Mouse (Mus musculus) CD8-positive naive resting alpha-beta T cell, adult 2 months (primary cell): ENCODE measurements around the gene Aig1.

ENCODE experiments used
- DNase-seq, 2 experiments: peaks; one replicate each; pipeline ENCODE4 v3.0.0; 2022; ENCODE audit warnings: low read depth in 2 of 2, low spot score in 2 of 2

The Aig1 gene

DNA sequence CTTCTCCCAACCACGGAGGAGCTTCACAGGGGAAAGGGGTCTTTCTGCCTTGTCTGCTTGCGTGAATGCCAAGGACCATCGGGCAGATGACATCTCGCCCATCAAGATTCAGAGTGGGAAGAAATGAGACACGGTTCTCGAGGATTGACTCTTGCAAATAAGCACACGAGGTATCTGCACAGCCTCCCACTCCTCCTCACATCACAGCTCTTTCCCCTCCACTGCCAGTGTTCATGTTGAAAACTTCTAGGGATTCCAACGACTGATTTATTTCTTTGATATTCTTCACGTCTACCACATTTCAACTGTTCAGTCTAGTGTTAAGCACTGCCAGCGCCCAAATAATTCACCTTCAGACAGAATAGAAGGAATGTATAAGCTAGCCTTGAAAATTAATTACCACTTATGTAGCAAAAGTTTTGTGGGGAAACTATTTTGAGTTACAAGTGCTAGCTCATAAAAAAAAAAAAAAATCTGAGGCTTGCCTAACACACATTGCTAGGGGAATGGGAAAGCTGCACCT lies 86.5 kb downstream of the Aig1 start:
- no peak for DNase-seq

GRCm38 (mm10) chr10:13776014-13776413 lies 92.8 kb downstream of the Aig1 start:
- no peak for DNase-seq

DNA sequence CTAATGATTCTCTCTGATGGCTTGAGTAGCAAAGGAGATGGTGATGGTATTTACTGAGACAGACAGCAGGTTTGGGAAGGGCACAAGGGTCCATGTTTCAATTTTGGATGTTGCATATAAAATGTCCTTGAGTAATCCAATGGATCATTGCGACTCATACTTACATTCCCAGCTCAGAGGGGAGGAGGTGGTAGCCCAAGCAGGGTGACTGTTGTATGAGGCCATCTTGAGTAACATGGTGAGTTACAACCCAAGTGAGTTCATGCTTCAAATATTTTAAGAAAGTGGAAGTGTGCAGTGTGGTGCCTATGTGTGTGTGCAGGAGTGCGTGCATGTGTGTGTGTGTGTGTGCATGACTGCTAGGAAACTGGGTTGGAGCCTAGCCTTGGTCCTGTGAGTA lies 93.4 kb downstream of the Aig1 start:
- no peak for DNase-seq

GRCm38 (mm10) chr10:13774910-13775309 lies 93.9 kb downstream of the Aig1 start:
- DNase-seq = no peak

GRCm38 (mm10) chr10:13770720-13771119 lies 98.1 kb downstream of the Aig1 start:
- DNase-seq = no peak

DNA sequence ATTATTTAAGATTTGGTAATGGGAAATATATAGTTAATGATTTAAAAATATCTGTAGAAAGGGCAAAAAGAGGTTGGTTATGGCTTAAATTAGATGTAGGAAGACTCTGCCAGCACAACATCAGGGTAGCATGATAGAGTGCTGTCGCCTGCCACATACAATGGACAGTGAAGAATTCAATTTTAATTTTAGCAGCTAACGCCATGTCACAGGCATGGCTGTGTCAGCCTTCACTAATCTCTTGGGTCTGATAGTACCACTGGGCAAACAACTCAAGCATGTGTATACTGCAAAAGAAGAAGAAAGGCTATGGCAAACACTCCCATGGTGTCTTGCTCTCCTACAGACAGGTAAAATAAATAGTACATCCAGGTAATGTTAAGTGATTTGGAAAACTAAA lies 99.0 kb downstream of the Aig1 start:
- DNase-seq = no peak

GRCm38 (mm10) chr10:13768866-13769265 lies 99.9 kb downstream of the Aig1 start:
- DNase-seq = no peak

DNA sequence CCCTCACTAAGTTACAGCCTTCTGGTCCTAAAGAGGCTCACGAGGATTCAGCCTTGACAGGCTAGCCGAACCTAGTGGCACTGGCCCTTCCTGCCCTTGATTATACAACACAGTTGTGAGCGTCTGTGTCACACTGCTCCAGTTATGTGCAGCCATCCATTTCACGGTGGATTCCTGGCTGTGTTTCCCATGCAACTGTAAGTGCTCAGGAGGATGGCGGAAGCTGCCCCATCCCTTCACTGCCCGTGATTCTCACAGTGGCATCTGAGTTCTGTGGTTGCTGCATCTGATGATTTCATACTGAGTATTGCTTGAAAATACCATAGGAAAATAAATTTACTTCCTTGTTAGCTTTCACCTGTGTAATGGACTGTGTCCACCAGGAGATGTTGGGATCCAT lies 101.7 kb downstream of the Aig1 start:
- no peak for DNase-seq

DNA sequence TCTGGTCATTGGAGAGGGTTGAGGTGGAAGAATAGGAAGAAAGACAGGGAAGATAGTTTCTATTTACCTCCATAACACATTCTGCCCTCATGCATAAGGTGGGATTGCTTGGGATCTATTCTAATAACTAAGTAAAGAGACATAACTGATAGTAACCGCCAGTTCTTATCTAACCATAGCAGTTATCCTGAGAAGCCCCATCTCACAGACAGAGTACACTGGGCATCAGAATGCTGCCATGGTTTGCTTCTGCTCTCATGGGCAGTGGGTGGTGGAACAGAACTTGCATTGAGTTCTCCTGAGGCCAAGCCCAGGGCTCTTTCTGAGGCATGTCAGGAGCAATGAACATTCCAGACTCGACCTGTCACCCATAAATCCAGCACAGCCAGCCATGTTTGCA lies 105.6 kb downstream of the Aig1 start:
- no peak for DNase-seq

DNA sequence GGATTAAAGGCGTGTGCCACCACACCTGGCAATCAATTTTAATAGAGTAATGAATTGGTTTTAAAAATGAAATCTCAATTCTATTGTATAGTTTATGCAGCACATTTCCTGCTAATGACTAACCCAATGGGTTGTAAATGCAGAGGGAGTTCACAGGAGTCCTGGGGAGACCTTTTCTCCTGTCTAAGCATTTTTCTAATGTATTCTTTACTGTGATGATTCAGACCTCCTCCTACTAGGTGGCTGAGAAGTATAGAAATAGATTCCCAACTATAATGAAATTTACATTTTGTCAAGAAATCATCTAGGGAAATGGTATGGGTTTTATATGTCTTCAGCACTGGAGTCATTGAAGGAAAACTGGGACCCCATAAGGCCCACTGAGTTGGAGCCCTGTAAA lies 114.1 kb downstream of the Aig1 start:
- DNase-seq = no peak

GRCm38 (mm10) chr10:13753777-13754176 lies 115.0 kb downstream of the Aig1 start:
- DNase-seq = no peak

GRCm38 (mm10) chr10:13739494-13740140 lies 129.2 kb downstream of the Aig1 start:
- no peak for DNase-seq

GRCm38 (mm10) chr10:13730039-13730748 lies 138.6 kb downstream of the Aig1 start:
- DNase-seq = no peak

DNA sequence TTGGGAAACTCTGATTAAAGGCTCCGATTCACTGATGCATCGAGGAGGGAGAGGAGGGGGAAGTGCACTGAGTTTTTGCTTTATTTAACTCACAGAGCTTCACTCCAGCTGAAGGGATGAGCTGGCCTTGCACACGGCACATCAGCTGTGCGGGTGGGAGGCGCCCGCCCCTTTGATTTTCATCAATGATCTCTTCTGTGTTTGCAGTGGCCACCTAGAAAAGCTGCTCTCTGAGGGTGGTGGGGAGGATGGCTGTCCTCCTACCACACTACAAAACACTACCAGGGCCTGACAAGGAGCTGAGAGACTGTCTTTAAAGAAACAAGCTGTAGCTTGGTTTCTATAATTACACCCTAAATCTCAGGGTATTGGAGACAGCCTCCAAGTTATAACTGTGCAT lies 141.1 kb downstream of the Aig1 start:
- DNase-seq = no peak

DNA sequence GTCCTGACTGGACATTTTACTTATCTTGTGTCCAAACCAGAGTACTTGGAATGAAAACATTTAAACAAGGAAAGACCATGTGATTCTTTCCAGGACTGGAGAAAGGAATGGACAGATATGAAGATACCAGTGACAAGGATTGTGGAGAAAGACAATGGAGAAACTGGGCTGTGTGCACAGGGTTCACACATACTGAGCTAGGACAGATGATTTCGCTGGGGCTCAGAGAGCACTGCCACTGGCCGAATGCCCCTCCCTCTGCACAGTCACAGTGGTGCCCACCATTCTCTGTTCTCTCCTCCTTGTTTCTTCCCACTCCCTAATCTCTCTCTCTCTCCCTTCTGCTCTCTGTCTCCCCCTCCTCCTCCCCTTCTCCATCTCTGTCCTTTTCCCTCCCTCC lies 142.6 kb downstream of the Aig1 start:
- no peak for DNase-seq

DNA sequence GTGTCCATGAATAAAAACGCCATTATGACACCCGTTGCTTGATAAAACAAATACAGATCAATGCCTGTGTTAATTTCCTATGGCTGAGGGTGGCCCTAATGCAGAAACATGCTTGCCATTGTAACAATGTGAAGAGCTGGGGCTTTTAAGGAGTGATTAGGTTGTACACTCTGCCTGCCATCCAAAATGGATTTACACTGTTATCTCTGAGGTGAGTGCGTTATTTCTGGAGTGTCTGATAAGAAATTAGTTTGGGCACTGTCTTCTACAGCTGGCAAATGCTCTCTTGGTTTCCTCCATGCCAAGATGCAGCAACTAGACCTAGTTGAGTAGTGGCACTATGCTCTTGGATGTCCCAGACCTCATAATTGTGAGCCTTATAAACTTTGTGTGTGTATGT lies 143.5 kb downstream of the Aig1 start:
- DNase-seq = no peak

DNA sequence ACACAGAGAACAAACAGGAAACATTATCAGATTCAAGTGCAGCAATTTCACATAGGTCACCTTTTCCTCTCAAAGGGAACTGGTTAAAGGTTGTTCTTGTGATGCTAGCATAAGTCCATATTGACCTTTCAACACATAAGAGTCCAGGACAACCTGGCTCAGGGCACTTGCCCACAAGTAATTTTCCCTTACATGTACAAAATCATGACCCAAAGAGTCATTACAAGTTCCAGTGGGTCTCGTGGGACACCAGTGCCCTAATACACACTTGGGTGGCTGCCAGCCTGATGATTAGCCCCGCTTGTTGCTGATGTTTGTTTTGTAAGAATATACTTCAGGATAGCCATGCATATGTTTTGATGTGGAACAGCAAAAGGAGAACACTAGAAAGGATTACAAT lies 152.6 kb downstream of the Aig1 start:
- DNase-seq = no peak

DNA sequence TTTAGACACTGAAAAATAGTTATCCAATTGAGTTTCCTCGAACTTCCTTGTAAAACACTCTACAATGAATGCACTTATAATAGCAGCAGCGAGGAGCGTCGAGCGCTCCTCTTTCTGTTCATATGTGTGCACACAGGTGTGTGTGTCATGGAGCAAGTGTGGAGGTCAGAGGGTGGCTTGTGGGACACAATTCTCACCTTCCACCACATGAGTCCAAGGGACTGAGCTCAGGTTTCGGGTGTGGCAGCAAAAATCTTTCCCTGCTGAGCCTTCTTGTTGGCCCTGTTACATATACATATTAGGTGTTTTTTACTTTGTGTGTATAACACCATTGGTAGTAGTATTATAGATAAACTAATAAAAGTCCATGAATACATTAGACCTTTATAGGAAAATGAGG lies 153.2 kb downstream of the Aig1 start:
- no peak for DNase-seq

DNA sequence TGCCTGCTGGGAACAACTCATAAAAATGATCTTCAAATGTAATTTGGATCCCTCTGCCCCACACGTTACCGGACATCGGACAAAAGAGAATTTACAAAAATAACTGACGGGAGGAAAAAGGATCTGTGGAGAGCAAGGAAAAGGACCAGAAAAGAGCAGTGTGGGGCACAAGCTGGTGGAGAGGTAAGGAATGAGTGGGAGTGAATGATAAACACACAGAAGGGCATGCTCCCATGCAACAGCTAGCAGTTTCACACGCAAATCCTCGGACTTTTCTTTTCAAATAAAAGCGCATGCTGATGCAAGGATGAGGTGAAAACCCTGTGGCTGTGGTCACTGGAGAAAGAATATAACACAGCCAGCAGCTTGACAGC lies 153.9 kb downstream of the Aig1 start:
- DNase-seq = no peak

DNA sequence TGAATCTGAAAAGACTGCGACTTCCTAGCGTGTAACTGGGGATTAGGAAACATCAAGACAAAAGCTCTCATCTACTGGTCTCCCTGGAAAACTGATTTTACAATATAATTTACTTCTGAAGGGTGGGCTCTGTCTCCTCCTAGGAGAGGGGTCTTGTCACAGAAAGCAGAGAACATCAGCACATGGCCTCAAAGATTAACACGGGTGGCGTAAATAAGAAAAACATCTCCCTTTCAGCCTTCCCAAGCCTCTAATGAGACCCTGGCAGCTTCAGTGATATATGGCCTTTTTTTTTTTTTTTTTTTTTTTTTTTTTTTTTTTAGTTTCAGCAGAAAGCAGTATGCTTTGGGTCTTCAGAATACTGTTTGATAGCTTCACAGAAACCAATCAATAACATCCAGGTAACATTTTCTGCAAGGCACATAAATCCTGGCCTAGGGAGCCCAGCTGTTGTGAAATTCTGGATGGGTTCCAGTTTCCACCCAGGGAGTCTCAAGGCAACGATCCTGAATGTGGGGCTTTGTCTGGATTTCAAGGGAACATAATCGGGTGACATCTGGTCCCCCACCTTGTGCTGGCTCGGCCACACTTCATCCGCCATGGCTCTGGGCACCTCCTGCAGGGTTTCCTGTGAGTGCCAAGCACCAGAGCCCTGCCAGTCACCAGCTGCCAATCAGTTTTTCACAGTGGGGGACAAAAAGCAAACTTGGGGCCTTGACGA lies 154.4 kb downstream of the Aig1 start:
- no peak for DNase-seq

GRCm38 (mm10) chr10:13713711-13714110 lies 155.1 kb downstream of the Aig1 start:
- DNase-seq = no peak

- no peak for DNase-seq
These were observed 155.7 kb downstream of the Aig1 start for GRCm38 (mm10) chr10:13713116-13713515.
